Mouse (Mus musculus) limb, embryonic 11.5 days (tissue): ENCODE results near the gene Phrf1. TPM values are rescaled to one million over a fixed set of nuclear protein-coding genes. Genes with fewer than 3 reads are reported as not detected.

Source experiments
- ATAC-seq: fragments of 200-750 bp; cut with Nextera tagmentation; 2 replicates; pipeline ENCODE4 v1.8.0; 2017; ENCODE audit warnings: low read depth; ENCODE audit not compliant: insufficient number of reproducible peaks, low FRiP score, low TSS enrichment
- DNase-seq: peaks from one replicate; pipeline ENCODE4 v3.0.0-alpha.2; 2015; ENCODE audit warnings: low spot score
- H3K27ac ChIP-seq: fragments of 300-500 bp; sonication (generic); replicated peaks from 2 replicates; pipeline ENCODE4 v1.5.1; 2014; ENCODE audit warnings: low read depth, mild to moderate bottlenecking, low read length
- H3K27me3 ChIP-seq: fragments of 300-500 bp; sonication (generic); 2 replicates; pipeline ENCODE4 v1.6.1; 2014; ENCODE audit warnings: mild to moderate bottlenecking, low read length, mixed read lengths; ENCODE audit not compliant: control insufficient read depth, insufficient read depth
- H3K36me3 ChIP-seq: fragments of 300-500 bp; sonication (generic); 2 replicates; pipeline ENCODE4 v1.6.1; 2014; ENCODE audit warnings: mild to moderate bottlenecking, low read length, moderate library complexity, mixed read lengths; ENCODE audit not compliant: control insufficient read depth, insufficient read depth
- H3K4me1 ChIP-seq: fragments of 300-500 bp; sonication (generic); 2 replicates; pipeline ENCODE4 v1.6.1; 2014; ENCODE audit warnings: low read length, mixed read lengths; ENCODE audit not compliant: control insufficient read depth, insufficient read depth
- H3K4me2 ChIP-seq: fragments of 300-500 bp; sonication (generic); 2 replicates; pipeline ENCODE4 v1.6.1; 2014; ENCODE audit warnings: low read depth, mild to moderate bottlenecking, moderate library complexity; ENCODE audit not compliant: severe bottlenecking
- H3K4me3 ChIP-seq: fragments of 300-500 bp; sonication (generic); 2 replicates; pipeline ENCODE4 v1.5.1; 2014; ENCODE audit warnings: low read depth, low read length
- H3K9ac ChIP-seq: fragments of 300-500 bp; sonication (generic); 2 replicates; pipeline ENCODE4 v1.6.1; 2014; ENCODE audit warnings: mild to moderate bottlenecking, low read length
- H3K9me3 ChIP-seq: fragments of 300-500 bp; sonication (generic); 2 replicates; pipeline ENCODE4 v1.6.1; 2016; ENCODE audit warnings: low read length; ENCODE audit not compliant: control insufficient read depth
- WGBS: fragments of 180-500 bp; shearing (Covaris S2); extraction: QIAGEN DNeasy Blood & Tissue Kit; methylation state at CpG from one replicate; pipeline ENCODE4 v1.1.7; 2014; 5-methylcytosine and 5-hydroxymethylcytosine counted together
- polyA plus RNA-seq: library from polyadenylated mRNA; unstranded; fragments of >200 nt; fragmentation: Nextera tagmentation; extraction: Ambion mirVana; gene quantifications from 2 replicates; pipeline ENCODE4 v1.2.1, GENCODE M21; 2014

Gene Phrf1
- polyA plus RNA-seq: 83.4 and 93.5 TPM in 2 replicates

GRCm38 (mm10) chr7:141228279-141229067, at the start of gene Phrf1:
Gene Phrf1 (plus strand): TSS chr7:141228784.
- Histone ChIP-seq H3K4me2 (peak within 1 kb of the TSS; percentile 75), H3K36me3 (peaks cover 18% of the 10 kb centered on the region), H3K27me3 (no peaks in the 10 kb centered on the region), H3K4me1 (peaks cover 7% of the 10 kb centered on the region), H3K4me3 (peak within 1 kb of the TSS; percentile 92), H3K9ac (peak within 1 kb of the TSS; percentile 89), H3K9me3 (no peaks in the 10 kb centered on the region), H3K27ac (peak within 1 kb of the TSS; percentile 74)
- under 1% methylated on average over 76 of the region's 76 CpGs for WGBS
- peak; percentile 92 for ATAC-seq
- DNase-seq: peak; percentile 97

GRCm38 (mm10) chr7:141188194-141188593, 40.4 kb upstream of the Phrf1 start:
- peaks cover 7% of the 10 kb centered on the region for H3K4me1 ChIP-seq
- H3K9ac ChIP-seq: no peak overlapping the region
- H3K27me3 ChIP-seq: no peaks in the 10 kb centered on the region
- H3K27ac ChIP-seq: no peak overlapping the region
- DNase-seq (no peak), ATAC-seq (no peak)
- H3K4me3 ChIP-seq: no peak overlapping the region
- 73% methylated on average over 3 of the region's 3 CpGs for WGBS
- H3K36me3 ChIP-seq: peaks cover 18% of the 10 kb centered on the region
- H3K4me2 ChIP-seq: no peak overlapping the region
- no peaks in the 10 kb centered on the region for H3K9me3 ChIP-seq

- Histone ChIP-seq H3K9me3 (no peaks in the 10 kb centered on the region), H3K4me1 (peaks cover 8% of the 10 kb centered on the region), H3K9ac (no peak overlapping the region), H3K27me3 (no peaks in the 10 kb centered on the region), H3K4me3 (no peak overlapping the region), H3K36me3 (peaks cover 18% of the 10 kb centered on the region), H3K4me2 (no peak overlapping the region), H3K27ac (no peak overlapping the region)
- no peak for DNase-seq
- no peak for ATAC-seq
- WGBS: 89% methylated on average over 3 of the region's 3 CpGs
These were observed 39.9 kb upstream of the Phrf1 start for GRCm38 (mm10) chr7:141188733-141189132.

- H3K9ac ChIP-seq: no peak overlapping the region
- no peak overlapping the region for H3K4me3 ChIP-seq
- ATAC-seq: no peak
- no peaks in the 10 kb centered on the region for H3K9me3 ChIP-seq
- no peaks in the 10 kb centered on the region for H3K27me3 ChIP-seq
- H3K36me3 ChIP-seq: peaks cover 18% of the 10 kb centered on the region
- H3K4me1 ChIP-seq: peaks cover 8% of the 10 kb centered on the region
- no peak for DNase-seq
- 93% methylated on average over 3 of the region's 3 CpGs for WGBS
- no peak overlapping the region for H3K4me2 ChIP-seq
- H3K27ac ChIP-seq: no peak overlapping the region
These were observed 38.4 kb upstream of the Phrf1 start for GRCm38 (mm10) chr7:141190220-141190619.

GRCm38 (mm10) chr7:141191036-141191435, 37.5 kb upstream of the Phrf1 start:
- H3K4me2 ChIP-seq: no peak overlapping the region
- H3K4me1 ChIP-seq: peaks cover 8% of the 10 kb centered on the region
- H3K27ac ChIP-seq: no peak overlapping the region
- ATAC-seq: no peak
- no peak overlapping the region for H3K4me3 ChIP-seq
- H3K36me3 ChIP-seq: peaks cover 18% of the 10 kb centered on the region
- DNase-seq: no peak
- WGBS: 91% methylated on average over 14 of the region's 14 CpGs
- no peaks in the 10 kb centered on the region for H3K9me3 ChIP-seq
- H3K27me3 ChIP-seq: no peaks in the 10 kb centered on the region
- H3K9ac ChIP-seq: no peak overlapping the region

GRCm38 (mm10) chr7:141191796-141192685, 36.5 kb upstream of the Phrf1 start:
- Histone ChIP-seq H3K4me2 (peak overlapping the region; percentile 92; the same call in 1 of the 2 replicates), H3K9me3 (no peaks in the 10 kb centered on the region), H3K36me3 (peaks cover 18% of the 10 kb centered on the region), H3K9ac (no peak overlapping the region), H3K4me1 (peaks cover 8% of the 10 kb centered on the region), H3K27ac (no peak overlapping the region), H3K4me3 (peak overlapping the region; percentile 89), H3K27me3 (no peaks in the 10 kb centered on the region)
- DNase-seq: no peak
- 90% methylated on average over 24 of the region's 24 CpGs for WGBS
- no peak for ATAC-seq

- WGBS: 29% methylated on average over 12 of the region's 12 CpGs
- Histone ChIP-seq H3K4me2 (peak overlapping the region; percentile 92), H3K9ac (peak overlapping the region; percentile 85), H3K27me3 (no peaks in the 10 kb centered on the region), H3K4me3 (peak overlapping the region; percentile 89), H3K4me1 (peaks cover 8% of the 10 kb centered on the region), H3K9me3 (no peaks in the 10 kb centered on the region), H3K36me3 (peaks cover 18% of the 10 kb centered on the region), H3K27ac (0 out of 2 replicates have a peak overlapping the region, but pooled peaks have one; percentile 33)
- no peak for DNase-seq
- ATAC-seq: no peak
These were observed 35.7 kb upstream of the Phrf1 start for GRCm38 (mm10) chr7:141192776-141193347.

- Histone ChIP-seq H3K27me3 (no peaks in the 10 kb centered on the region), H3K9me3 (no peaks in the 10 kb centered on the region), H3K4me2 (peak overlapping the region; percentile 92), H3K36me3 (peaks cover 18% of the 10 kb centered on the region), H3K9ac (peak overlapping the region; percentile 85), H3K4me3 (peak overlapping the region; percentile 89), H3K4me1 (peaks cover 8% of the 10 kb centered on the region), H3K27ac (peak overlapping the region; percentile 33; the same call in 1 of the 2 replicates)
- ATAC-seq (peak; percentile 7; the same call in 1 of the 2 replicates), DNase-seq (peak; percentile 55)
- WGBS: under 1% methylated on average over 30 of the region's 43 CpGs
These were observed 35.2 kb upstream of the Phrf1 start for GRCm38 (mm10) chr7:141193348-141193856.
